Mouse (Mus musculus): ENCODE data around the gene Gse1. TPM values are rescaled to one million over a fixed set of nuclear protein-coding genes. Genes with fewer than 3 reads are reported as not detected.
A peak's percentile ranks its signal among the peaks of the same experiment; 100 is the strongest.

Gse1 gene
- polyA plus RNA-seq, 1 experiment from 2014 or later: 17.8 TPM

GRCm38 (mm10) chr8:120371725-120372457 is 143.6 kb downstream of the Gse1 start:
- no peaks in the 10 kb centered on the region for H3K9me3 ChIP-seq (ENCODE audit: control insufficient read depth, low read length)
- peaks cover 33% of the 10 kb centered on the region for H3K4me1 ChIP-seq (replicated peaks; ENCODE audit: control insufficient read depth, insufficient read depth, low read length)
- ATAC-seq (ENCODE audit: low FRiP score) (no peak), DNase-seq (ENCODE audit: low spot score) (no peak)
- no peak overlapping the region for H3K4me3 ChIP-seq (ENCODE audit: low read depth, low read length)
- 71% methylated on average over 8 of the region's 8 CpGs for WGBS
- H3K36me3 ChIP-seq (ENCODE audit: control insufficient read depth, insufficient read depth, low read length): no peaks in the 10 kb centered on the region
- peak overlapping the region; percentile 5; the same call in 1 of the 2 replicates for H3K27ac ChIP-seq (ENCODE audit: low read depth, low read length)
- no peaks in the 10 kb centered on the region for H3K27me3 ChIP-seq (ENCODE audit: control insufficient read depth, insufficient read depth, low read length)
- H3K4me2 ChIP-seq (replicated peaks; ENCODE audit: low read depth, low read length): no peak overlapping the region
- H3K9ac ChIP-seq (ENCODE audit: low read depth, low read length): no peak overlapping the region

- Histone ChIP-seq H3K9me3 (ENCODE audit: control insufficient read depth, low read length) (no peaks in the 10 kb centered on the region), H3K4me3 (ENCODE audit: low read depth, low read length) (no peak overlapping the region), H3K36me3 (ENCODE audit: control insufficient read depth, insufficient read depth, low read length) (no peaks in the 10 kb centered on the region), H3K4me2 (replicated peaks; ENCODE audit: low read depth, low read length) (no peak overlapping the region), H3K9ac (ENCODE audit: low read depth, low read length) (no peak overlapping the region), H3K27me3 (ENCODE audit: control insufficient read depth, insufficient read depth, low read length) (no peaks in the 10 kb centered on the region), H3K27ac (ENCODE audit: low read depth, low read length) (no peak overlapping the region; the same call in 1 of the 2 replicates), H3K4me1 (replicated peaks; ENCODE audit: control insufficient read depth, insufficient read depth, low read length) (peaks cover 40% of the 10 kb centered on the region)
- DNase-seq (ENCODE audit: low spot score) (no peak), ATAC-seq (ENCODE audit: low FRiP score) (no peak)
- whole genome bisulfite sequencing: 91% methylated on average over 6 of the region's 6 CpGs
Observed at GRCm38 (mm10) chr8:120372684-120373083, 144.4 kb downstream of the Gse1 start.

- Histone ChIP-seq H3K4me3 (ENCODE audit: low read depth, low read length) (no peak overlapping the region), H3K9me3 (ENCODE audit: control insufficient read depth, low read length) (no peaks in the 10 kb centered on the region), H3K4me2 (replicated peaks; ENCODE audit: low read depth, low read length) (no peak overlapping the region), H3K27ac (ENCODE audit: low read depth, low read length) (peak overlapping the region; percentile 90), H3K36me3 (ENCODE audit: control insufficient read depth, insufficient read depth, low read length) (no peaks in the 10 kb centered on the region), H3K9ac (ENCODE audit: low read depth, low read length) (0 out of 2 replicates have a peak overlapping the region, but pooled peaks have one; percentile 16), H3K4me1 (replicated peaks; ENCODE audit: control insufficient read depth, insufficient read depth, low read length) (peaks cover 41% of the 10 kb centered on the region), H3K27me3 (ENCODE audit: control insufficient read depth, insufficient read depth, low read length) (no peaks in the 10 kb centered on the region)
- ATAC-seq (ENCODE audit: low FRiP score): no peak
- WGBS: 77% methylated on average over 3 of the region's 3 CpGs
- no peak for DNase-seq (ENCODE audit: low spot score)
Observed at GRCm38 (mm10) chr8:120373621-120374020, 145.4 kb downstream of the Gse1 start.

GRCm38 (mm10) chr8:120374070-120374469 is 145.8 kb downstream of the Gse1 start:
- H3K36me3 ChIP-seq (ENCODE audit: control insufficient read depth, insufficient read depth, low read length): no peaks in the 10 kb centered on the region
- ATAC-seq (ENCODE audit: low FRiP score) (peak; percentile 23; the same call in 1 of the 2 replicates), DNase-seq (ENCODE audit: low spot score) (no peak)
- no peak overlapping the region for H3K4me3 ChIP-seq (ENCODE audit: low read depth, low read length)
- H3K4me1 ChIP-seq (replicated peaks; ENCODE audit: control insufficient read depth, insufficient read depth, low read length): peaks cover 38% of the 10 kb centered on the region
- peak overlapping the region; percentile 90 for H3K27ac ChIP-seq (ENCODE audit: low read depth, low read length)
- no peak overlapping the region for H3K4me2 ChIP-seq (replicated peaks; ENCODE audit: low read depth, low read length)
- no peaks in the 10 kb centered on the region for H3K9me3 ChIP-seq (ENCODE audit: control insufficient read depth, low read length)
- WGBS: 70% methylated on average over 1 of the region's 1 CpGs
- no peaks in the 10 kb centered on the region for H3K27me3 ChIP-seq (ENCODE audit: control insufficient read depth, insufficient read depth, low read length)
- 0 out of 2 replicates have a peak overlapping the region, but pooled peaks have one; percentile 16 for H3K9ac ChIP-seq (ENCODE audit: low read depth, low read length)

GRCm38 (mm10) chr8:120374514-120374913 is 146.3 kb downstream of the Gse1 start:
- Histone ChIP-seq H3K9me3 (ENCODE audit: control insufficient read depth, low read length) (no peaks in the 10 kb centered on the region), H3K27me3 (ENCODE audit: control insufficient read depth, insufficient read depth, low read length) (no peaks in the 10 kb centered on the region), H3K27ac (ENCODE audit: low read depth, low read length) (peak overlapping the region; percentile 90), H3K4me2 (replicated peaks; ENCODE audit: low read depth, low read length) (no peak overlapping the region), H3K4me1 (replicated peaks; ENCODE audit: control insufficient read depth, insufficient read depth, low read length) (peaks cover 38% of the 10 kb centered on the region), H3K9ac (ENCODE audit: low read depth, low read length) (no peak overlapping the region), H3K4me3 (ENCODE audit: low read depth, low read length) (no peak overlapping the region), H3K36me3 (ENCODE audit: control insufficient read depth, insufficient read depth, low read length) (no peaks in the 10 kb centered on the region)
- ATAC-seq (ENCODE audit: low FRiP score): peak; percentile 61
- DNase-seq (ENCODE audit: low spot score): no peak
- 22% methylated on average over 9 of the region's 9 CpGs for WGBS

- H3K4me1 ChIP-seq (replicated peaks; ENCODE audit: control insufficient read depth, insufficient read depth, low read length): peaks cover 34% of the 10 kb centered on the region
- 0 out of 2 replicates have a peak overlapping the region, but pooled peaks have one; percentile 31 for H3K9ac ChIP-seq (ENCODE audit: low read depth, low read length)
- H3K27me3 ChIP-seq (ENCODE audit: control insufficient read depth, insufficient read depth, low read length): no peaks in the 10 kb centered on the region
- H3K27ac ChIP-seq (ENCODE audit: low read depth, low read length): peak overlapping the region; percentile 90
- WGBS: 34% methylated on average over 5 of the region's 5 CpGs
- ATAC-seq (ENCODE audit: low FRiP score) (peak; percentile 72), DNase-seq (ENCODE audit: low spot score) (peak; percentile 67)
- no peak overlapping the region for H3K4me2 ChIP-seq (replicated peaks; ENCODE audit: low read depth, low read length)
- no peak overlapping the region for H3K4me3 ChIP-seq (ENCODE audit: low read depth, low read length)
- H3K36me3 ChIP-seq (ENCODE audit: control insufficient read depth, insufficient read depth, low read length): no peaks in the 10 kb centered on the region
- no peaks in the 10 kb centered on the region for H3K9me3 ChIP-seq (ENCODE audit: control insufficient read depth, low read length)
Observed at GRCm38 (mm10) chr8:120375170-120375569, 146.9 kb downstream of the Gse1 start.

GRCm38 (mm10) chr8:120376215-120376614 is 148.0 kb downstream of the Gse1 start:
- peaks cover 33% of the 10 kb centered on the region for H3K4me1 ChIP-seq (replicated peaks; ENCODE audit: control insufficient read depth, insufficient read depth, low read length)
- ATAC-seq (ENCODE audit: low FRiP score): peak; percentile 10; the same call in 1 of the 2 replicates
- no peaks in the 10 kb centered on the region for H3K36me3 ChIP-seq (ENCODE audit: control insufficient read depth, insufficient read depth, low read length)
- H3K9ac ChIP-seq (ENCODE audit: low read depth, low read length): 0 out of 2 replicates have a peak overlapping the region, but pooled peaks have one; percentile 15
- H3K9me3 ChIP-seq (ENCODE audit: control insufficient read depth, low read length): no peaks in the 10 kb centered on the region
- DNase-seq (ENCODE audit: low spot score): no peak
- H3K4me3 ChIP-seq (ENCODE audit: low read depth, low read length): no peak overlapping the region
- H3K27ac ChIP-seq (ENCODE audit: low read depth, low read length): peak overlapping the region; percentile 90
- no peak overlapping the region for H3K4me2 ChIP-seq (replicated peaks; ENCODE audit: low read depth, low read length)
- 30% methylated on average over 4 of the region's 4 CpGs for WGBS
- H3K27me3 ChIP-seq (ENCODE audit: control insufficient read depth, insufficient read depth, low read length): no peaks in the 10 kb centered on the region

GRCm38 (mm10) chr8:120376847-120377802 is 148.9 kb downstream of the Gse1 start:
- Histone ChIP-seq H3K9ac (ENCODE audit: low read depth, low read length) (0 out of 2 replicates have a peak overlapping the region, but pooled peaks have one; percentile 20), H3K4me3 (ENCODE audit: low read depth, low read length) (no peak overlapping the region), H3K27ac (ENCODE audit: low read depth, low read length) (peak overlapping the region; percentile 90), H3K4me2 (replicated peaks; ENCODE audit: low read depth, low read length) (no peak overlapping the region), H3K36me3 (ENCODE audit: control insufficient read depth, insufficient read depth, low read length) (no peaks in the 10 kb centered on the region), H3K27me3 (ENCODE audit: control insufficient read depth, insufficient read depth, low read length) (no peaks in the 10 kb centered on the region), H3K9me3 (ENCODE audit: control insufficient read depth, low read length) (no peaks in the 10 kb centered on the region), H3K4me1 (replicated peaks; ENCODE audit: control insufficient read depth, insufficient read depth, low read length) (peaks cover 34% of the 10 kb centered on the region)
- WGBS: 44% methylated on average over 22 of the region's 22 CpGs
- no peak for ATAC-seq (ENCODE audit: low FRiP score)
- DNase-seq (ENCODE audit: low spot score): no peak

All from hindbrain, embryonic 11.5 days (tissue).